Mouse (Mus musculus) C2C12 (cell line): ENCODE measurements at regions not wholly inside any gene's neighbourhood (a gene's known extent, or its start where the extent isn't known, plus 50 kb on each side); places are given as distances from the start of the nearest gene placed in this dataset.

Source experiments
- CEBPB ChIP-seq: IDR thresholded peaks from one replicate; pipeline ENCODE4 v1.6.1; 2011; ENCODE audit warnings: low read depth, mild to moderate bottlenecking, control low read depth, moderate library complexity
- CTCF ChIP-seq: IDR thresholded peaks from one replicate; pipeline ENCODE4 v1.5.1; 2011; ENCODE audit not compliant: control insufficient read depth, insufficient read depth, insufficient read length
- MAX ChIP-seq: IDR thresholded peaks from one replicate; pipeline ENCODE4 v1.6.1; 2011; ENCODE audit warnings: mild to moderate bottlenecking, control low read depth
- MYOG ChIP-seq: IDR thresholded peaks from one replicate; pipeline ENCODE4 v1.6.1; 2011; ENCODE audit not compliant: control insufficient read depth, insufficient read length; ENCODE audit errors: extremely low read depth
- USF1 ChIP-seq: IDR thresholded peaks from one replicate; pipeline ENCODE4 v1.6.1; 2011; ENCODE audit warnings: low read depth, mild to moderate bottlenecking, control low read depth, moderate library complexity

DNA sequence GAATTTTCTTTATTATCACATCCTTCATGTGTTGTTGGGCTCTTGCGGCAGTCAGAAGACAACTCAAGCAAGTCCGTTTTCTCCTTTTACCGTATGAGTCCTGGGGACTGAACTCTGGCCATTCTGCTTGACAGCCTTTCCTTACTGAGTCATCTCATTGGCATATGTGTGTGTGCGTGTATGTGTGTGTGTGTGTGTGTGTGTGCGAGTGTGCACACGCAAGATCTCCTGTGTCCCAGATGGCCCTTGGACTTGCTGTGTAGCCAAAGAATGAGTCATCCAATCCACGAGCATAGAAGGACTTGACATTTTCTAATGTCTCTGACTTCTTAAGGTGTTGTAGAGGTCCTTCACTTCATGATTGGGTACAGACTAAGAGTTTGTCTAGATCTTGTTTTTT is 95.7 kb upstream of the Tgm3 start:
- TF ChIP-seq USF1 (no peak), CTCF (no peak), MYOG (no peak), MAX (no peak), CEBPB (no peak)
